Mouse (Mus musculus) midbrain, embryonic 13.5 days (tissue): ENCODE data around the gene Cntnap2. TPM values are rescaled to one million over a fixed set of nuclear protein-coding genes. Genes with fewer than 3 reads are reported as not detected.
A peak's percentile ranks its signal among the peaks of the same experiment; 100 is the strongest.

Source experiments
- ATAC-seq: fragments of 200-750 bp; cut with Nextera tagmentation; 2 replicates; pipeline ENCODE4 v1.8.0; 2017; ENCODE audit warnings: mild to moderate bottlenecking, moderate TSS enrichment, moderate library complexity
- H3K27ac ChIP-seq: fragments of 300-500 bp; sonication (generic); 2 replicates; pipeline ENCODE4 v1.5.1; 2015; ENCODE audit warnings: inconsistent platforms, mild to moderate bottlenecking, moderate library complexity
- H3K27me3 ChIP-seq: fragments of 300-500 bp; sonication (generic); 2 replicates; pipeline ENCODE4 v1.6.1; 2015; ENCODE audit warnings: mild to moderate bottlenecking, inconsistent platforms
- H3K36me3 ChIP-seq: fragments of 300-500 bp; sonication (generic); 2 replicates; pipeline ENCODE4 v1.6.1; 2015; ENCODE audit warnings: mild to moderate bottlenecking, inconsistent platforms
- H3K4me1 ChIP-seq: fragments of 300-500 bp; sonication (generic); replicated peaks from 2 replicates; pipeline ENCODE4 v1.6.1; 2015; ENCODE audit warnings: inconsistent platforms
- H3K4me2 ChIP-seq: fragments of 300-500 bp; sonication (generic); replicated peaks from 2 replicates; pipeline ENCODE4 v1.6.1; 2015; ENCODE audit warnings: moderate library complexity, mild to moderate bottlenecking, inconsistent platforms
- H3K4me3 ChIP-seq: fragments of 300-500 bp; sonication (generic); replicated peaks from 2 replicates; pipeline ENCODE4 v1.5.1; 2015; ENCODE audit warnings: mild to moderate bottlenecking, inconsistent platforms
- H3K9ac ChIP-seq: fragments of 300-500 bp; sonication (generic); replicated peaks from 2 replicates; pipeline ENCODE4 v1.6.1; 2015; ENCODE audit warnings: mild to moderate bottlenecking, inconsistent platforms
- H3K9me3 ChIP-seq: fragments of 300-500 bp; sonication (generic); 2 replicates; pipeline ENCODE4 v1.6.1; 2016; ENCODE audit warnings: mild to moderate bottlenecking, inconsistent platforms
- WGBS: fragments of 180-500 bp; shearing (Covaris S2); methylation state at CpG from one replicate; pipeline ENCODE4 v1.1.7; 2015; 5-methylcytosine and 5-hydroxymethylcytosine counted together
- polyA plus RNA-seq: library from polyadenylated mRNA; unstranded; fragments of >200 nt; fragmentation: Nextera tagmentation; extraction: Ambion mirVana; gene quantifications from 2 replicates; pipeline ENCODE4 v1.2.1, GENCODE M21; 2015

Gene Cntnap2
- polyA plus RNA-seq, 1 experiment from 2014 or later, result 72.9 TPM

- Histone ChIP-seq H3K36me3 (no peaks in the 10 kb centered on the region), H3K9ac (no peak overlapping the region), H3K9me3 (no peaks in the 10 kb centered on the region), H3K27ac (no peak overlapping the region), H3K4me1 (0 out of 2 replicates have a peak, but pooled peaks cover under 1% of the 10 kb centered on the region), H3K4me3 (no peak overlapping the region), H3K4me2 (no peak overlapping the region), H3K27me3 (no peaks in the 10 kb centered on the region)
- WGBS, result 92% methylated on average over 2 of the region's 2 CpGs
- ATAC-seq, result no peak
Observed at GRCm38 (mm10) chr6:45648419-45648818, 589.3 kb downstream of the Cntnap2 start.

GRCm38 (mm10) chr6:45700287-45700686 is 641.1 kb downstream of the Cntnap2 start:
- Histone ChIP-seq H3K9ac (no peak overlapping the region), H3K36me3 (no peaks in the 10 kb centered on the region), H3K27me3 (no peaks in the 10 kb centered on the region), H3K4me3 (no peak overlapping the region), H3K4me1 (no peaks in the 10 kb centered on the region), H3K27ac (no peak overlapping the region), H3K9me3 (no peaks in the 10 kb centered on the region), H3K4me2 (no peak overlapping the region)
- no peak for ATAC-seq

- H3K9me3 ChIP-seq, result no peaks in the 10 kb centered on the region
- no peak for ATAC-seq
- no peak overlapping the region for H3K4me3 ChIP-seq
- H3K4me2 ChIP-seq, result no peak overlapping the region
- H3K27ac ChIP-seq, result no peak overlapping the region
- H3K27me3 ChIP-seq, result no peaks in the 10 kb centered on the region
- H3K4me1 ChIP-seq, result no peaks in the 10 kb centered on the region
- H3K36me3 ChIP-seq, result no peaks in the 10 kb centered on the region
- H3K9ac ChIP-seq, result no peak overlapping the region
Observed at GRCm38 (mm10) chr6:45791612-45792011, 732.5 kb downstream of the Cntnap2 start.

- no peak for ATAC-seq
- Histone ChIP-seq H3K4me1 (no peaks in the 10 kb centered on the region), H3K4me3 (no peak overlapping the region)
Observed at GRCm38 (mm10) chr6:45841626-45842341, 782.6 kb downstream of the Cntnap2 start.

GRCm38 (mm10) chr6:45843736-45844135 is 784.6 kb downstream of the Cntnap2 start:
- Histone ChIP-seq H3K9me3 (no peaks in the 10 kb centered on the region), H3K27me3 (no peaks in the 10 kb centered on the region), H3K4me1 (no peaks in the 10 kb centered on the region), H3K4me2 (no peak overlapping the region), H3K27ac (no peak overlapping the region), H3K4me3 (no peak overlapping the region), H3K36me3 (no peaks in the 10 kb centered on the region), H3K9ac (no peak overlapping the region)
- ATAC-seq, result no peak
- WGBS, result 69% methylated on average over 1 of the region's 1 CpGs

More at GRCm38 (mm10) chr6:45841626-45842341, 782.6 kb downstream of the Cntnap2 start:
- WGBS, result 88% methylated on average over 4 of the region's 4 CpGs
- no peaks in the 10 kb centered on the region for H3K9me3 ChIP-seq
- H3K27ac ChIP-seq, result no peak overlapping the region
- H3K36me3 ChIP-seq, result no peaks in the 10 kb centered on the region
- H3K27me3 ChIP-seq, result no peaks in the 10 kb centered on the region
- no peak overlapping the region for H3K9ac ChIP-seq
- H3K4me2 ChIP-seq, result no peak overlapping the region

- no peaks in the 10 kb centered on the region for H3K36me3 ChIP-seq
- H3K4me3 ChIP-seq, result no peak overlapping the region
- H3K27me3 ChIP-seq, result no peaks in the 10 kb centered on the region
- no peak overlapping the region for H3K27ac ChIP-seq
- H3K9me3 ChIP-seq, result no peaks in the 10 kb centered on the region
- ATAC-seq, result no peak
- H3K4me2 ChIP-seq, result no peak overlapping the region
- no peak overlapping the region for H3K9ac ChIP-seq
- WGBS, result 64% methylated on average over 3 of the region's 3 CpGs
- H3K4me1 ChIP-seq, result no peaks in the 10 kb centered on the region
Observed at GRCm38 (mm10) chr6:45871409-45871992, 812.3 kb downstream of the Cntnap2 start.

GRCm38 (mm10) chr6:45885486-45885885 is 826.3 kb downstream of the Cntnap2 start:
- 82% methylated on average over 1 of the region's 1 CpGs for WGBS
- ATAC-seq, result no peak

GRCm38 (mm10) chr6:45887901-45888300 is 828.7 kb downstream of the Cntnap2 start:
- Histone ChIP-seq H3K9ac (no peak overlapping the region), H3K4me1 (no peaks in the 10 kb centered on the region), H3K36me3 (no peaks in the 10 kb centered on the region), H3K4me2 (no peak overlapping the region), H3K27ac (no peak overlapping the region), H3K27me3 (no peaks in the 10 kb centered on the region), H3K4me3 (no peak overlapping the region), H3K9me3 (no peaks in the 10 kb centered on the region)
- 85% methylated on average over 3 of the region's 3 CpGs for WGBS
- ATAC-seq, result no peak

More at GRCm38 (mm10) chr6:45885486-45885885, 826.3 kb downstream of the Cntnap2 start:
- H3K4me3 ChIP-seq, result no peak overlapping the region
- no peaks in the 10 kb centered on the region for H3K4me1 ChIP-seq
- H3K9ac ChIP-seq, result no peak overlapping the region
- no peaks in the 10 kb centered on the region for H3K9me3 ChIP-seq
- no peaks in the 10 kb centered on the region for H3K36me3 ChIP-seq
- H3K27me3 ChIP-seq, result no peaks in the 10 kb centered on the region
- H3K27ac ChIP-seq, result no peak overlapping the region
- H3K4me2 ChIP-seq, result no peak overlapping the region

GRCm38 (mm10) chr6:45938263-45938662 is 879.1 kb downstream of the Cntnap2 start:
- no peak overlapping the region for H3K4me2 ChIP-seq
- peaks cover 6% of the 10 kb centered on the region; the same call in 1 of the 2 replicates for H3K27me3 ChIP-seq
- H3K4me1 ChIP-seq, result no peaks in the 10 kb centered on the region
- H3K4me3 ChIP-seq, result no peak overlapping the region
- no peak overlapping the region for H3K27ac ChIP-seq
- 91% methylated on average over 3 of the region's 3 CpGs for WGBS
- no peaks in the 10 kb centered on the region for H3K36me3 ChIP-seq
- H3K9me3 ChIP-seq, result no peaks in the 10 kb centered on the region
- no peak for ATAC-seq
- no peak overlapping the region for H3K9ac ChIP-seq

GRCm38 (mm10) chr6:45938775-45939174 is 879.6 kb downstream of the Cntnap2 start:
- Histone ChIP-seq H3K9ac (no peak overlapping the region), H3K36me3 (no peaks in the 10 kb centered on the region), H3K9me3 (no peaks in the 10 kb centered on the region), H3K27ac (peak overlapping the region; percentile 39; the same call in 1 of the 2 replicates), H3K4me3 (no peak overlapping the region), H3K4me1 (no peaks in the 10 kb centered on the region), H3K4me2 (no peak overlapping the region), H3K27me3 (peaks cover 9% of the 10 kb centered on the region; the same call in 1 of the 2 replicates)
- ATAC-seq, result no peak
- WGBS, result 28% methylated on average over 1 of the region's 1 CpGs

- Histone ChIP-seq H3K4me3 (no peak overlapping the region), H3K4me2 (no peak overlapping the region), H3K9me3 (no peaks in the 10 kb centered on the region), H3K9ac (no peak overlapping the region), H3K27me3 (peaks cover 28% of the 10 kb centered on the region), H3K36me3 (no peaks in the 10 kb centered on the region), H3K27ac (no peak overlapping the region), H3K4me1 (no peaks in the 10 kb centered on the region)
- peak; percentile 87 for ATAC-seq
- WGBS, result 20% methylated on average over 3 of the region's 3 CpGs
Observed at GRCm38 (mm10) chr6:45945144-45945985, 886.2 kb downstream of the Cntnap2 start.

GRCm38 (mm10) chr6:45954773-45955172 is 895.6 kb downstream of the Cntnap2 start:
- ATAC-seq, result no peak

More at GRCm38 (mm10) chr6:45954773-45955172, 895.6 kb downstream of the Cntnap2 start:
- Histone ChIP-seq H3K9ac (no peak overlapping the region), H3K27me3 (peaks cover 6% of the 10 kb centered on the region; the same call in 1 of the 2 replicates), H3K4me2 (no peak overlapping the region), H3K36me3 (no peaks in the 10 kb centered on the region), H3K9me3 (no peaks in the 10 kb centered on the region), H3K4me3 (no peak overlapping the region), H3K27ac (no peak overlapping the region), H3K4me1 (no peaks in the 10 kb centered on the region)
